Mouse (Mus musculus): ENCODE results near the gene Tmem145. TPM values are rescaled to one million over a fixed set of nuclear protein-coding genes. Genes with fewer than 3 reads are reported as not detected.

Gene Tmem145
- total RNA-seq, 2 experiments from 2014 or later: 44.4 to 57.4 TPM

Other genes starting within 250 kb of the Tmem145 start
- gene Grik5, start 233.8 kb upstream of the Tmem145 start, total RNA-seq (2021): 100 to 1,000 TPM; 225 to 248 TPM
- 10 to 100 TPM; 34.9 to 40.4 TPM for gene Zfp574, start 233.5 kb upstream of the Tmem145 start, total RNA-seq (2021)
- 10 to 100 TPM in 1 of 2 experiments, 1 to 10 TPM in 1; 8.4 to 15.4 TPM for gene Pou2f2, start 126.4 kb upstream of the Tmem145 start, total RNA-seq (2021)
- gene Dedd2, start 85.5 kb upstream of the Tmem145 start, total RNA-seq (2021): 10 to 100 TPM; 25.4 to 28.4 TPM
- 10 to 100 TPM; 11.3 to 11.5 TPM for gene Zfp526, start 84.7 kb upstream of the Tmem145 start, total RNA-seq (2021)
- 100 to 1,000 TPM; 206 to 237 TPM for gene Gsk3a, start 68.3 kb upstream of the Tmem145 start, total RNA-seq (2021)
- gene Erf, start 55.3 kb upstream of the Tmem145 start, total RNA-seq (2021): 10 to 100 TPM; 55.8 to 76.2 TPM
- 100 to 1,000 TPM; 206 to 234 TPM for gene Cic, start 38.4 kb upstream of the Tmem145 start, total RNA-seq (2021)
- 10 to 100 TPM; 24.0 to 25.5 TPM for gene Pafah1b3, start 8.1 kb upstream of the Tmem145 start, total RNA-seq (2021)
- gene Prr19, start 4.7 kb upstream of the Tmem145 start, total RNA-seq (2021): not detected
- 100 to 1,000 TPM; 108 to 110 TPM for gene Megf8, start 11.1 kb downstream of the Tmem145 start, total RNA-seq (2021)
- gene Cnfn, start 63.6 kb downstream of the Tmem145 start, total RNA-seq (2021): not detected
- 10 to 100 TPM in 1 of 2 experiments, 1 to 10 TPM in 1; 6.0 to 11.2 TPM for gene Lipe, start 92.6 kb downstream of the Tmem145 start, total RNA-seq (2021)
- not detected for gene Cxcl17, start 106.8 kb downstream of the Tmem145 start, total RNA-seq (2021)
- 1 to 10 TPM; 2.0 to 3.0 TPM for gene Ceacam1, start 171.5 kb downstream of the Tmem145 start, total RNA-seq (2021)
- gene Ceacam2, start 233.8 kb downstream of the Tmem145 start, total RNA-seq (2021): under 1 TPM; 0.27 to 0.42 TPM